Mouse (Mus musculus): Measurements from ENCODE around the gene Smarcd1. TPM values are rescaled to one million over a fixed set of nuclear protein-coding genes. Genes with fewer than 3 reads are reported as not detected.
"Not testable (repeated sequence)": the region's sequence is repeated elsewhere in the genome, so short reads cannot be mapped to it uniquely, and the experiment has no call there.

The Smarcd1 gene
- total and polyA plus RNA-seq, 2 experiments from 2014 or later, result 16.8 to 35.7 TPM

GRCm38 (mm10) chr15:99725341-99726155 lies 23.6 kb downstream of the Smarcd1 start, which contains the start of gene Cox14:
Gene Cox14 (plus strand): TSS chr15:99725618.
- peak; percentile 100 for DNase-seq (ENCODE audit: low spot score)
- Histone ChIP-seq H3K27me3 (ENCODE audit: control insufficient read depth, insufficient read depth, low read length) (no peaks in the 10 kb centered on the region), H3K9ac (replicated peaks; ENCODE audit: low read depth, low read length) (peak within 1 kb of the TSS; percentile 94), H3K4me2 (ENCODE audit: low read depth, low read length) (peak within 1 kb of the TSS; percentile 63), H3K4me3 (ENCODE audit: low read depth, low read length) (peak within 1 kb of the TSS; percentile 79), H3K4me1 (ENCODE audit: control insufficient read depth, insufficient read depth) (peaks cover 32% of the 10 kb centered on the region), H3K9me3 (replicated peaks; ENCODE audit: control insufficient read depth, low read length) (no peaks in the 10 kb centered on the region), H3K36me3 (replicated peaks; ENCODE audit: control insufficient read depth, insufficient read depth, low read length) (peaks cover 19% of the 10 kb centered on the region), H3K27ac (ENCODE audit: low read depth) (peak within 1 kb of the TSS; percentile 98)
- ATAC-seq (ENCODE audit: insufficient read depth, low read depth), result peak; percentile 86
- TF ChIP-seq EP300 (IDR thresholded peaks at IDR 0.05; ENCODE audit: low read depth) (peak; percentile 37; the same call in 1 of the 2 replicates), CTCF (IDR thresholded peaks at IDR 0.05; ENCODE audit: low read depth) (peak; percentile 95)
- WGBS, result under 1% methylated on average over 59 of the region's 68 CpGs

GRCm38 (mm10) chr15:99726549-99726948 lies 24.6 kb downstream of the Smarcd1 start:
- Histone ChIP-seq H3K27ac (ENCODE audit: low read depth) (no peak overlapping the region), H3K9me3 (replicated peaks; ENCODE audit: control insufficient read depth, low read length) (no peaks in the 10 kb centered on the region), H3K4me2 (ENCODE audit: low read depth, low read length) (peak overlapping the region; percentile 63), H3K36me3 (replicated peaks; ENCODE audit: control insufficient read depth, insufficient read depth, low read length) (peaks cover 19% of the 10 kb centered on the region), H3K9ac (replicated peaks; ENCODE audit: low read depth, low read length) (peak overlapping the region; percentile 94), H3K4me3 (ENCODE audit: low read depth, low read length) (peak overlapping the region; percentile 79), H3K4me1 (ENCODE audit: control insufficient read depth, insufficient read depth) (peaks cover 32% of the 10 kb centered on the region), H3K27me3 (ENCODE audit: control insufficient read depth, insufficient read depth, low read length) (no peaks in the 10 kb centered on the region)
- DNase-seq (ENCODE audit: low spot score), result no peak
- 44% methylated on average over 2 of the region's 2 CpGs for WGBS
- ATAC-seq (ENCODE audit: insufficient read depth, low read depth), result no peak
- no peak for TF ChIP-seq EP300 (IDR thresholded peaks at IDR 0.05; ENCODE audit: low read depth)
- TF ChIP-seq CTCF (IDR thresholded peaks at IDR 0.05; ENCODE audit: low read depth), result no peak

GRCm38 (mm10) chr15:99727039-99727438 lies 25.1 kb downstream of the Smarcd1 start:
- not testable (repeated sequence) for H3K4me2 ChIP-seq (ENCODE audit: low read depth, low read length); H3K27ac ChIP-seq (ENCODE audit: low read depth); ATAC-seq (ENCODE audit: insufficient read depth, low read depth); H3K27me3 ChIP-seq (ENCODE audit: control insufficient read depth, insufficient read depth, low read length); H3K9me3 ChIP-seq (replicated peaks; ENCODE audit: control insufficient read depth, low read length); H3K4me3 ChIP-seq (ENCODE audit: low read depth, low read length); DNase-seq (ENCODE audit: low spot score); H3K9ac ChIP-seq (replicated peaks; ENCODE audit: low read depth, low read length)
- peaks cover 23% of the 10 kb centered on the region for H3K36me3 ChIP-seq (replicated peaks; ENCODE audit: control insufficient read depth, insufficient read depth, low read length)
- 88% methylated on average over 4 of the region's 5 CpGs for WGBS
- peaks cover 32% of the 10 kb centered on the region for H3K4me1 ChIP-seq (ENCODE audit: control insufficient read depth, insufficient read depth)

GRCm38 (mm10) chr15:99727525-99727924 lies 25.6 kb downstream of the Smarcd1 start:
- Histone ChIP-seq H3K9ac (replicated peaks; ENCODE audit: low read depth, low read length) (no peak overlapping the region), H3K27me3 (ENCODE audit: control insufficient read depth, insufficient read depth, low read length) (no peaks in the 10 kb centered on the region), H3K4me1 (ENCODE audit: control insufficient read depth, insufficient read depth) (peaks cover 29% of the 10 kb centered on the region), H3K4me2 (ENCODE audit: low read depth, low read length) (no peak overlapping the region), H3K36me3 (replicated peaks; ENCODE audit: control insufficient read depth, insufficient read depth, low read length) (peaks cover 26% of the 10 kb centered on the region), H3K9me3 (replicated peaks; ENCODE audit: control insufficient read depth, low read length) (no peaks in the 10 kb centered on the region), H3K27ac (ENCODE audit: low read depth) (no peak overlapping the region), H3K4me3 (ENCODE audit: low read depth, low read length) (no peak overlapping the region)
- DNase-seq (ENCODE audit: low spot score) (no peak), ATAC-seq (ENCODE audit: insufficient read depth, low read depth) (no peak)
- no peak for TF ChIP-seq CTCF (IDR thresholded peaks at IDR 0.05; ENCODE audit: low read depth)
- no peak for TF ChIP-seq EP300 (IDR thresholded peaks at IDR 0.05; ENCODE audit: low read depth)
- 95% methylated on average over 12 of the region's 12 CpGs for WGBS

- Histone ChIP-seq H3K27me3 (ENCODE audit: control insufficient read depth, insufficient read depth, low read length) (no peaks in the 10 kb centered on the region), H3K36me3 (replicated peaks; ENCODE audit: control insufficient read depth, insufficient read depth, low read length) (peaks cover 26% of the 10 kb centered on the region), H3K27ac (ENCODE audit: low read depth) (no peak overlapping the region), H3K4me1 (ENCODE audit: control insufficient read depth, insufficient read depth) (peaks cover 22% of the 10 kb centered on the region), H3K9me3 (replicated peaks; ENCODE audit: control insufficient read depth, low read length) (no peaks in the 10 kb centered on the region), H3K4me3 (ENCODE audit: low read depth, low read length) (no peak overlapping the region), H3K9ac (replicated peaks; ENCODE audit: low read depth, low read length) (no peak overlapping the region), H3K4me2 (ENCODE audit: low read depth, low read length) (no peak overlapping the region)
- ATAC-seq (ENCODE audit: insufficient read depth, low read depth) (no peak), DNase-seq (ENCODE audit: low spot score) (no peak)
- no peak for TF ChIP-seq CTCF (IDR thresholded peaks at IDR 0.05; ENCODE audit: low read depth)
- TF ChIP-seq EP300 (IDR thresholded peaks at IDR 0.05; ENCODE audit: low read depth), result no peak
- 92% methylated on average over 5 of the region's 5 CpGs for WGBS
Measured at GRCm38 (mm10) chr15:99728211-99728610, 26.3 kb downstream of the Smarcd1 start.
